Mouse (Mus musculus) adrenal gland, adult (tissue): ENCODE results near the gene Cct6b.
"Not testable (repeated sequence)": the region's sequence is repeated elsewhere in the genome, so short reads cannot be mapped to it uniquely, and the experiment has no call there.

Experiments
- DNase-seq, 2 experiments: peaks; one replicate each; pipeline ENCODE4 v3.0.0; 2022 to 2023; ENCODE audit warnings: low spot score in 1 of 2; ENCODE audit not compliant: inconsistent age in 2 of 2

Gene Cct6b

DNA sequence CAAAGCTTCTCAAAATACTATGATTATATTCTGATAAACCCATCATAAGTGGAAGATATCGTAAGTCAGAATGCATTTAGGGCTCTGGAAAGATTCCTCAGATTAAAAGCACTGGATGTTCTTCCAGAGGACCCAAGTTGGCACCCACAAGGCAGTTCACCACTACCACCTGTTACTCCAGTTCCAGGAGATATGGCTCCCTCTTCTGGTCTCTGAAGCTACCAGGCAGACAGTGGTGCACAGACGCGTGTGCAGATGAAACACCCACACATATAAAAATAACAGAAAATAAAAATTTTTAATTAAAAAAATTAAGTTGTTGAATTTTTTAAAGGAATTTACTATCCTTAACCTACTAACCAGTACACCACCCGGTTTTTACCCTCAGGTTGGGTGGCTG, 55.2 kb downstream of the Cct6b start:
- DNase-seq = no peak

DNA sequence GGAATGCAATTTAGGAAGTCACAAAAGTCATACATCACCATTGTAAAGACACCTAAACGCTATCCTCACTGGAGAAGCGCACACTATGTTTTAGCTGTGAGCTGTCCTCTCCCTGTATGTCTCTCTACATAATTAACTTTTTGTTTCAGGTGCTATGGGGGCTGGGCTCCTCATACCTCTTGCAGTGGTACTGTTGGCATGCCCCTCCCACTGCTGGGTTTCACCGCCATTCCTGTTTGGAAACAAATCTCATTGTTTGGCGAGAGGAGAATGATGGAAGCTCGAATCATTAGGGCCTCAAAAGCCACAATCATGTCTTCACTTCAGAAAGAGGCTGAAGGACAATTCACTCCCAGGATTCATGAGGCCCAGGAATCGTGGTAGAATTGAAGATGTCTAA, 59.0 kb downstream of the Cct6b start:
- DNase-seq = no peak

DNA sequence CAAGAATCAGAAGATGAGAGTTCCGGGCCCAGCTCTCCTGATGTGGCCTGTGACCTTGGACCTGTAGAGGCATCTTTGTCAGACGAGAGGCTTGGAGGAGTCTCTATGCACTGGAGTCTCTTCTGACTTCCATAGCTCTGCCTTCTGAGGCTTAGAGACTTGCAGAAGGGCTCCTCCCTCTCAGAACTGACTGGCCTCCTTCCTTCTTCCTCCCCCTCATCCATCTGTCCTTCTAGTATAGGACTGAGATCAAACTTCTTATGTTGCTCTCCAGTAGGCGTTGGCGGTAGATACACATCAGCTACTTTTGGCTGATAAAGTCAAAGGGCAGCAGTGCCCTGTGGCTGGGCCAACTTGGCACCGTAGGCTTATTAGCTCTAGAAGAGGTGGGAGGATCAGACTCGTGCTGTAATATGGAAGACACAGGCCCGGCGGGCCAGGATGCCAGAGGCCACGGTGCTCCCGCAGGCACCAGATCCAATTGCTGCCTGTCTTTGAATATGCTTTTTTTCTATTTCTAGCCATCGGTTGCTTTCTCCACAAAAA, 64.2 kb downstream of the Cct6b start:
- no peak for DNase-seq

DNA sequence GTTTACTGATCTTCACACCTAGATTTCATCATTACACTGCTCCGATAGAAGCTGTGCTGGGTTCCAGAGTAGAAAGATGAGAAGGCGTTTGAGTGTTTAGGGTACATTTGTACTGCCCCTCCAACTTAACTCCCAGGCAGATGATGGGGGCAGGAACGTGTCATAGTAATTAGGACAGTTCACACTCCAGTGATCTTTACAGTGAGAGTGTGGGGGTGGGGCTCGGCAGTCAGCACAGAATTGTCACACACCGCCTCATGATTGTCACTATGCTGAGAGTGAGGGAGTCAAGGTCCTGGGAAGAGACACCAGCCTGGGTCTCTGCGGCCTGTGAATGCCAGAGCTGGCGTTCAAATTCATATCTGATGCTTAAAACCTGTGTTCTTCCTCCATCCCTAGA, 68.2 kb downstream of the Cct6b start:
- no peak for DNase-seq

DNA sequence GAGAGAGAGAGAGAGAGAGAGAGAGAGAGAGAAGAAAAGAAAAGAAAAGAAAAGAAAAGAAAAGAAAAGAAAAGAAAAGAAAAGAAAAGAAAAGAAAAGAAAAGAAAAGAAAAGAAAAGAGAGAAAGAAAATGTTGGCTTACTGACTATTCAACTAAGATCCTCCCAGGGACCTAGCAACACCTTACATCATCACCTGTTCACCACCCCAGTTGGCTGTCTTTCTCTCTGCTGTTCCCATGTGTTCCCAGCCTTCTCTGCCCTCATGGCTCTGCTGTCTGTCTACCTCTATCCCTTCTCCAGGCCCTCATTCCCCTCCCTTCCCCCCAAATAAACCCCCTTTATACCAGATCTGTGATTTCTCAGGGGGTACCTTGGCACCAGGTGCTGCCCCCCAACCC, 69.2 kb downstream of the Cct6b start:
- DNase-seq = not testable (repeated sequence)

DNA sequence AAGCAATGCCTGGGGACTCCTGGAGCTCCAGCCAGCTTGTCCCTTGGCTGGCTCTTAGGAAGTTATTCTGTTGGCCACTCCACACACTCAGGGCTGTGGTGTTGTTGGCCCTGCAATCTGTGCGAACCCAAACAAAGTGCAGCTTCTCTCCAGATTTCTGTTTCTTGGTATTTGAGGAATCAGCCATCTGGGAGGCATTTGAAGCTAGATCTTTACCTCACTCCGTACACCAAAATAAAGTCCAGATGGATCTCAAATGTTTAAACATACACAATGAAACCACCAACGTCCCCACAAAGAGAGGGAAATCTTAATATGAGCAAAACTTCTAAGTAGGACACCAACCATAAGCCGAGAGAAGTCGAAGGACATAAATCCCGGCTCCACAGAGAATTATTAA, 71.5 kb downstream of the Cct6b start:
- DNase-seq = no peak

DNA sequence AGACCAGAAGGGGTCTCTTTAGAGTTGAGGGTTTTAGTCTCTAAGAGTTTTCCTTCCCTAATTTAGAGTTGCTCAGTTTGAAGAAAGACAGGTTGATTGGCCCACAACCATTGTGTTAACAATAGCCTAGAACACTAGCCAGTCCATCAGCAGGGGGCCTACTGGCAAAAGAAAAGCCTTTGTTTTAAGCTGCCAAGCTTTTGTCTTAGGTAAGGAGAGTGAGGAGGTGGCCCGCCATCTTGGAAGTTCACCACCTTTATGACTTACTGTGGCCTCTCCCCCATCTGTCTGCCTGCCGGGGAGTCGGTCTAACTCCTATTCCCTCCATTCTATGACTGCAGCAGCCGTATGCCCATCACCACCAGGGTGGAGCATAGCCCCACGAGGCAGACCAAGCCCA, 73.6 kb downstream of the Cct6b start:
- DNase-seq = no peak

DNA sequence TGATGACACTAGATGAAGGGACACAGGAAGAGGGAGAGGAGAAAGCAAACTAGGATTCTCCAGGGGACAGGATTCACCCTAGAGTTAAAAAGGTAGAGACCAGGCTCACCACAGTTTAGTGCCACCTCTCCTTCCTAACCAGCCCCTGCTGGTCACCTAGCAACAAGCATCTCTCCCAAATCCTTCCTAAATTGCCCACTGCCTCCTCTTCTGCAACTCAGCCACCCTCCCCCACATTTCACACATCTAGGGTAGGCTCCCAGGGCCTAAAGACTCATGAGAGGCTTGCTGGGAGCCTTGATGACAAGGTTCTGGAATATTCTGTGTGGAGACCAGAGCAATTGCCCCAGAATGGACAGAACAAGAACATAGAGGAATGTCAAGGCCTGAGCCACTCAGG, 76.5 kb downstream of the Cct6b start:
- peak in 1 of 2 experiments; percentile 18 for DNase-seq

DNA sequence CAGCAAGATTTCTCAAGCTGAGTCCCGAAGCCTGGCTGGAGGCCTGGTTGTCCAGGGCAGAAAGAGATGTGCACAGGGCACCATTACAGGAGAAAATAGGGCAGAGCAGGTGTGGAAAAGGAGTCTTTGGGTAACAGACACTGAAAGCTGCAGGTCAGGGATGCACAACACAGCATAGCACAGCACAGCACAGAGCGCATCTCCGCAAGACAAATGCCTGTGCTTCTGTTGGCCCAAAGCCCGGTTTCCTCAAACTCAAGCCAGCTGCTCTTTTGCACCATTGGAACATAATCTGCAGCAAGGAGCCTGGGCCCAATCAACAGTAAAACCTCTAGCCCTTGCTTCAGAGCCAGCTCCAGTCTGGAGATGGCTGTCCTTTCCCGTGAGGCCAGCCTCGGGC, 79.4 kb downstream of the Cct6b start:
- DNase-seq = peak; percentile 10 to 63

DNA sequence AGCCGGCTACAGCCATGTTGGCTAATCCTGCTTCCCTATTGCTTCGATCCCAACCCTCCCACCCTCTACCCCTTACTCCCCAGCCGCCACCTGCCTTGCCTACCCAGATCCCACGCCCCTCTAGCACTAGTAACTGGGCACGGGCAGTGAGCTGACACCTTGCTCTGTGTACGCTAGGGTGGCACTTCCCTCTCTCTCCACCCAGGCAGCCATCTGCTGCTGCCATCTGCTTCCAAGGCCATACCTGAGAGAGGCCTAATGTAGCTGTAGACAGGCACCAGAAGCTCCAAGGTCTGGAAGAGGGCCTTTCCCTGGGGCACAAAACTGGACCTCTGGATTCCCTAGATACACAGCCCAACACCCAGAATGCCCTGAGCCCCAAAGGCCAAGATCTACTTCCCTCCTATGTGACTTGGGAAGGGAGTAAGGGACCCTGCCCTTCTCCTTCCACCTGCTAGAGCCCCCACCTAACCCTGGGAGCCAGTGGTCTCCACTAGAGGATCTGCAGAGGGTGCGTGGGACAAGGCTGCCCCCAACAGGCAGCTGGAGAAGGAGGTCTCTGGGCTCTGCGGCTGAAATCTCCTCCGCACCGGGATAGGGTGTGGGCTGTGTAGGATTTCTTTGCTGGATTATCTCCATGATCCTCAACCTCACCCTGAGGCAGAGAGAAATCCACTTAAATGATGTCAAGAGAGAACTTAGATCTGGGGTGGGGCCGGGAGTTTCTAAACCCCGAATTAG, 80.2 kb downstream of the Cct6b start:
- peak; percentile 6 to 21 for DNase-seq

DNA sequence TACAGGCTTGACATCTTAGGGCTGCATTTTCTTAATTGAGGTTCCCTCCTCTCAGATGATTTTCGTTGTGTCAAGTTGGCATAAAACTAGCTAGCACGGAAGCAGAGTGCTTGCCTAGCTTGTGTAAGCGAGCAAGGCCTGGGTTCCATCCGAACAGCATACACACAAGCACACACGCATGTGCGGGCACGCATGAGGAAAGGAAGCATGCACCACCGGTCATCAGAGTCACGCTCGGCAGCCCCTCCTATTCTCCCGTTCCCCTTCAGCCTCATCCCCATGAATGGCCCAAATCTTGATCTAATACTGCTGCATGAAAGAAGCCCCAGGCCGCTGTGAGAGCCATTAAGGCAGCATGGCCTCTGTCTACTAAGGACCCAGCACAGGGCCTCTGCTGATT, 85.6 kb downstream of the Cct6b start:
- DNase-seq = no peak
